In genomic region chr7:143755357-143756124, GRCm38 (mm10) we compare ENCODE assay signal across 22 mouse cellular contexts. TPM values are rescaled to one million over a fixed set of nuclear protein-coding genes. Genes with fewer than 3 reads are reported as not detected.
DNase-seq lines count a peak whose midpoint lies in the region; ATAC-seq and TF ChIP-seq lines count a peak whose summit lies in the region.
"Had no signal": no experiment of that assay in that cellular context is flagged by ENCODE, and none has a peak within 500 bp of the region (broad histone marks: within the 10 kb centered on the region; RNA-seq: fewer than 3 reads in every experiment).

No protein-coding gene starts in this region.

- no peak for TF ChIP-seq POLR2A in limb, embryonic 14.5 days (IDR thresholded peaks at IDR 0.05; ENCODE audit: borderline replicate concordance, extremely low read depth, insufficient read depth, insufficient read length)

- H3K27ac ChIP-seq in limb, embryonic 13.5 days = no peak overlapping the region
- H3K27ac ChIP-seq in limb, embryonic 10.5 days = no peak overlapping the region
- H3K27ac ChIP-seq in limb, embryonic 14.5 days (replicated peaks; ENCODE audit: low read depth, low read length) = no peak overlapping the region
- H3K27ac ChIP-seq: embryonic facial prominence, embryonic 12.5 days; kidney, postnatal 0 days; limb, embryonic 12.5 days; midbrain, embryonic 15.5 days; neural tube, embryonic 13.5 days; stomach, embryonic 15.5 days had no signal

- no peaks in the 10 kb centered on the region for H3K9me3 ChIP-seq in limb, embryonic 13.5 days
- no peaks in the 10 kb centered on the region for H3K9me3 ChIP-seq in limb, embryonic 10.5 days (replicated peaks)
- no peaks in the 10 kb centered on the region for H3K9me3 ChIP-seq in limb, embryonic 14.5 days (ENCODE audit: control insufficient read depth, low read length)
- H3K9me3 ChIP-seq: embryonic facial prominence, embryonic 12.5 days; limb, embryonic 12.5 days; midbrain, embryonic 15.5 days; neural tube, embryonic 13.5 days; stomach, embryonic 15.5 days had no signal

- no peak overlapping the region for H3K4me3 ChIP-seq in limb, embryonic 13.5 days
- H3K4me3 ChIP-seq in limb, embryonic 10.5 days = no peak overlapping the region
- no peak overlapping the region for H3K4me3 ChIP-seq in limb, embryonic 14.5 days (replicated peaks; ENCODE audit: low read length)
- H3K4me3 ChIP-seq: midbrain, embryonic 15.5 days had no signal

- peak; percentile 31 for DNase-seq in adrenal gland, adult 8-10 months
- DNase-seq in adrenal gland, postnatal 25 days = no peak
- no peak for DNase-seq in limb, embryonic 10.5 days (ENCODE audit: low spot score)
- DNase-seq in limb, embryonic 14.5 days (ENCODE audit: low spot score) = no peak
- peak; percentile 51 for DNase-seq in testis, postnatal 10 days (ENCODE audit: low spot score)
- DNase-seq in thymus, postnatal 25 days = no peak
- DNase-seq in frontal cortex, postnatal 25 days (ENCODE audit: low spot score in 2 of 2) = no peak
- DNase-seq: cerebellum, postnatal 25 days; gastrocnemius, postnatal 10 days; retina, postnatal 1 day had no signal

- H3K36me3 ChIP-seq in limb, embryonic 13.5 days = no peaks in the 10 kb centered on the region
- no peaks in the 10 kb centered on the region for H3K36me3 ChIP-seq in limb, embryonic 10.5 days
- no peaks in the 10 kb centered on the region for H3K36me3 ChIP-seq in limb, embryonic 14.5 days (ENCODE audit: control insufficient read depth, insufficient read depth, low read length)
- H3K36me3 ChIP-seq: embryonic facial prominence, embryonic 12.5 days; limb, embryonic 12.5 days; midbrain, embryonic 15.5 days; neural tube, embryonic 13.5 days; stomach, embryonic 15.5 days had no signal

- ATAC-seq in limb, embryonic 13.5 days (ENCODE audit: low FRiP score, low read depth) = no peak
- ATAC-seq in limb, embryonic 14.5 days (ENCODE audit: low FRiP score, low read depth) = no peak

- peak overlapping the region; percentile 79 for H3K4me2 ChIP-seq in limb, embryonic 13.5 days (replicated peaks)
- H3K4me2 ChIP-seq in limb, embryonic 14.5 days (replicated peaks; ENCODE audit: low read depth, low read length, severe bottlenecking) = no peak overlapping the region

- H3K4me1 ChIP-seq in limb, embryonic 13.5 days = peaks cover 14% of the 10 kb centered on the region
- peaks cover 16% of the 10 kb centered on the region for H3K4me1 ChIP-seq in limb, embryonic 10.5 days
- H3K4me1 ChIP-seq in limb, embryonic 14.5 days (ENCODE audit: control insufficient read depth, insufficient read depth, low read length) = 0 out of 2 replicates have a peak, but pooled peaks cover 8% of the 10 kb centered on the region

- no peak overlapping the region for H3K9ac ChIP-seq in limb, embryonic 13.5 days
- H3K9ac ChIP-seq in limb, embryonic 14.5 days (ENCODE audit: low read depth, low read length, severe bottlenecking) = peak overlapping the region; percentile 49; the same call in 1 of the 2 replicates
- H3K9ac ChIP-seq: midbrain, embryonic 15.5 days; neural tube, embryonic 13.5 days; stomach, embryonic 15.5 days had no signal

- peaks cover 20% of the 10 kb centered on the region for H3K27me3 ChIP-seq in limb, embryonic 13.5 days
- peaks cover 60% of the 10 kb centered on the region for H3K27me3 ChIP-seq in limb, embryonic 10.5 days (ENCODE audit: low read depth, poor library complexity, severe bottlenecking)
- H3K27me3 ChIP-seq in limb, embryonic 14.5 days (ENCODE audit: control insufficient read depth, insufficient read depth, low read length) = no peaks in the 10 kb centered on the region

- 66% methylated on average over 9 of the region's 9 CpGs for WGBS in limb, embryonic 13.5 days
- WGBS in limb, embryonic 10.5 days = 73% methylated on average over 9 of the region's 9 CpGs
- WGBS in limb, embryonic 14.5 days = 82% methylated on average over 9 of the region's 9 CpGs

RNA-seq across cellular contexts. Expression of gene Osbpl5, which starts 1.2 kb away (rescaled TPM):
- total RNA-seq in adrenal gland, adult 8-10 months (2022) = 10 to 100 TPM; 39.0 to 58.1 (median 45.3) TPM
- 22.8 and 37.0 TPM in 2 replicates for total RNA-seq in adrenal gland, postnatal 25 days (2021)
- polyA plus RNA-seq in limb, embryonic 13.5 days (2015; fragmentation: Nextera tagmentation; extraction: Ambion mirVana) = 40.0 and 43.8 TPM in 2 replicates
- polyA plus RNA-seq in limb, embryonic 10.5 days (2016; fragmentation: Nextera tagmentation; extraction: Ambion mirVana) = 12.3 and 19.9 TPM in 2 replicates
- 60.4 and 70.7 TPM in 2 replicates for polyA plus RNA-seq in limb, embryonic 14.5 days (2012; rRNA removed)
- 51.3 and 52.4 TPM in 2 replicates for polyA plus RNA-seq in limb, embryonic 14.5 days (2014; fragmentation: Nextera tagmentation; extraction: Ambion mirVana)

RNA-seq across cellular contexts. Expression of gene Mrgprg, which starts 11.3 kb away (rescaled TPM):
- total RNA-seq in adrenal gland, adult 8-10 months (2022) = 1 to 10 TPM in 2 of 4 experiments, under 1 TPM in 2; 0.28 to 2.1 (median 0.78) TPM
- 0.27 and 0.67 TPM in 2 replicates for total RNA-seq in adrenal gland, postnatal 25 days (2021)
- not detected in 2 replicates for polyA plus RNA-seq in limb, embryonic 13.5 days (2015; fragmentation: Nextera tagmentation; extraction: Ambion mirVana)
- not detected in 2 replicates for polyA plus RNA-seq in limb, embryonic 10.5 days (2016; fragmentation: Nextera tagmentation; extraction: Ambion mirVana)
- polyA plus RNA-seq in limb, embryonic 14.5 days (2012; rRNA removed) = not detected in 2 replicates
- not detected in 2 replicates for polyA plus RNA-seq in limb, embryonic 14.5 days (2014; fragmentation: Nextera tagmentation; extraction: Ambion mirVana)
- total RNA-seq: gastrocnemius, postnatal 10 days; hematopoietic stem cell, adult 5-6 weeks had no signal
- polyA plus RNA-seq: embryonic facial prominence, embryonic 12.5 days; forebrain, embryonic 11.5 days; heart, embryonic 11.5 days; inflammation-experienced regulatory T-cells, adult 6 months; kidney, postnatal 0 days; limb, embryonic 12.5 days; midbrain, embryonic 15.5 days; neural tube, embryonic 13.5 days; small intestine, adult 2 months; stomach, embryonic 15.5 days had no signal

RNA-seq across cellular contexts. Expression of gene Mrgpre, which starts 28.8 kb away (rescaled TPM):
- total RNA-seq in adrenal gland, adult 8-10 months (2022) = 1 to 10 TPM; 2.7 to 5.1 (median 3.9) TPM
- total RNA-seq in adrenal gland, postnatal 25 days (2021) = 1.4 and 2.0 TPM in 2 replicates
- 1.5 and 1.8 TPM in 2 replicates for polyA plus RNA-seq in limb, embryonic 13.5 days (2015; fragmentation: Nextera tagmentation; extraction: Ambion mirVana)
- 1.1 and 1.9 TPM in 2 replicates for polyA plus RNA-seq in limb, embryonic 10.5 days (2016; fragmentation: Nextera tagmentation; extraction: Ambion mirVana)
- 2.1 and 3.0 TPM in 2 replicates for polyA plus RNA-seq in limb, embryonic 14.5 days (2012; rRNA removed)
- polyA plus RNA-seq in limb, embryonic 14.5 days (2014; fragmentation: Nextera tagmentation; extraction: Ambion mirVana) = 1.5 and 1.9 TPM in 2 replicates

Comparison
In these comparisons a context has a peak if more than half of its experiments do, and no peak if none do; other contexts are left out.
1. DNase-seq: peak in adrenal gland, adult 8-10 months (single experiment) and testis, postnatal 10 days (single experiment); none in adrenal gland, postnatal 25 days (single experiment), limb, embryonic 10.5 days (single experiment), limb, embryonic 14.5 days (single experiment), thymus, postnatal 25 days (single experiment) and frontal cortex, postnatal 25 days (0 of 2).